Mouse (Mus musculus) MEL (cell line): Measurements from ENCODE around the gene Slc22a15.

Experiments used
- CTCF ChIP-seq, 3 experiments: IDR thresholded peaks in 2 of 3; conservative IDR thresholded peaks in 1 of 3; 2 replicates each; pipeline ENCODE4 v1.5.1; 2011 to 2012; ENCODE audit warnings: low read length in 3 of 3, low read depth in 2 of 3, mild to moderate bottlenecking in 2 of 3, improper control_type of control experiment in 1 of 3, inconsistent platforms in 1 of 3, mixed read lengths in 1 of 3, moderate library complexity in 1 of 3; ENCODE audit not compliant: control insufficient read depth in 1 of 3, insufficient read depth in 1 of 3, poor library complexity in 1 of 3, severe bottlenecking in 1 of 3
- E2F4 ChIP-seq: IDR thresholded peaks from 2 replicates; pipeline ENCODE4 v1.6.1; 2011; ENCODE audit warnings: low read depth, low read length, improper control_type of control experiment, borderline replicate concordance
- EP300 ChIP-seq, 2 experiments: IDR thresholded peaks; 2 replicates each; pipeline ENCODE4 v1.6.1; 2011; ENCODE audit warnings: improper control_type of control experiment in 2 of 2, low read length in 2 of 2, low read depth in 1 of 2, mild to moderate bottlenecking in 1 of 2
- GATA1 ChIP-seq: IDR thresholded peaks from 2 replicates; pipeline ENCODE4 v1.6.1; 2011; ENCODE audit warnings: low read depth, low read length, improper control_type of control experiment
- HCFC1 ChIP-seq: IDR thresholded peaks from 2 replicates; pipeline ENCODE4 v1.6.1; 2012; ENCODE audit warnings: low read depth, mild to moderate bottlenecking, inconsistent platforms, low read length, improper control_type of control experiment, moderate library complexity
- MAZ ChIP-seq: IDR thresholded peaks from 2 replicates; pipeline ENCODE4 v1.6.1; 2012; ENCODE audit warnings: low read depth, mild to moderate bottlenecking, inconsistent platforms, low read length, improper control_type of control experiment
- MYC ChIP-seq: IDR thresholded peaks from 2 replicates; pipeline ENCODE4 v1.6.1; 2011; ENCODE audit warnings: low read depth, mild to moderate bottlenecking, low read length, improper control_type of control experiment, moderate library complexity
- POLR2AphosphoS2 ChIP-seq: IDR thresholded peaks from 2 replicates; pipeline ENCODE4 v1.6.1; 2011; ENCODE audit warnings: low read length, improper control_type of control experiment
- UBTF ChIP-seq: IDR thresholded peaks from 2 replicates; pipeline ENCODE4 v1.6.1; 2012; ENCODE audit warnings: low read depth, mild to moderate bottlenecking, inconsistent platforms, low read length, improper control_type of control experiment, moderate library complexity, borderline replicate concordance; ENCODE audit not compliant: insufficient read depth
- ZKSCAN1 ChIP-seq: IDR thresholded peaks from 2 replicates; pipeline ENCODE4 v1.6.1; 2012; ENCODE audit warnings: low read depth, mild to moderate bottlenecking, inconsistent platforms, low read length, improper control_type of control experiment, moderate library complexity
- ZNF384 ChIP-seq: IDR thresholded peaks from 2 replicates; pipeline ENCODE4 v1.6.1; 2012; ENCODE audit warnings: low read depth, mild to moderate bottlenecking, inconsistent platforms, low read length, improper control_type of control experiment

- TF ChIP-seq MYC: no peak
- TF ChIP-seq UBTF: no peak
- TF ChIP-seq ZKSCAN1: no peak
- no peak for TF ChIP-seq HCFC1
- no peak for TF ChIP-seq POLR2AphosphoS2
- no peak for TF ChIP-seq ZNF384
- TF ChIP-seq E2F4: no peak
- no peak for TF ChIP-seq CTCF (IDR thresholded peaks at IDR 0.05 in 2 of 3, conservative IDR thresholded peaks at IDR 0.05 in 1 of 3; ENCODE audit: control insufficient read depth in 1 of 3, insufficient read depth in 1 of 3, low read depth in 2 of 3, low read length in 3 of 3, poor library complexity in 1 of 3, severe bottlenecking in 1 of 3)
- TF ChIP-seq MAZ: no peak
- no peak for TF ChIP-seq EP300 (IDR thresholded peaks at IDR 0.05; ENCODE audit: low read depth in 1 of 2, low read length in 2 of 2)
- no peak for TF ChIP-seq GATA1
Observed at GRCm38 (mm10) chr3:101885591-101885990, 38.7 kb downstream of the Slc22a15 start.
